Mouse (Mus musculus) neural tube, embryonic 14.5 days (tissue): ENCODE measurements around the gene Gramd1b. TPM values are rescaled to one million over a fixed set of nuclear protein-coding genes. Genes with fewer than 3 reads are reported as not detected.

Source experiments
- ATAC-seq: fragments of 200-750 bp; cut with Nextera tagmentation; 2 replicates; pipeline ENCODE4 v1.8.0; 2017; ENCODE audit warnings: low read depth, mild to moderate bottlenecking, moderate TSS enrichment, moderate library complexity
- H3K27ac ChIP-seq: fragments of 300-500 bp; sonication (generic); 2 replicates; pipeline ENCODE4 v1.5.1; 2014; ENCODE audit warnings: low read depth, mild to moderate bottlenecking, control low read depth, low read length, moderate library complexity, mixed read lengths
- H3K27me3 ChIP-seq: fragments of 300-500 bp; sonication (generic); 2 replicates; pipeline ENCODE4 v1.6.1; 2014; ENCODE audit warnings: low read length; ENCODE audit not compliant: control insufficient read depth, insufficient read depth
- H3K36me3 ChIP-seq: fragments of 300-500 bp; sonication (generic); 2 replicates; pipeline ENCODE4 v1.6.1; 2014; ENCODE audit warnings: low read length, mixed read lengths; ENCODE audit not compliant: control insufficient read depth, insufficient read depth
- H3K4me1 ChIP-seq: fragments of 300-500 bp; sonication (generic); 2 replicates; pipeline ENCODE4 v1.6.1; 2014; ENCODE audit warnings: low read length; ENCODE audit not compliant: control insufficient read depth, insufficient read depth
- H3K4me2 ChIP-seq: fragments of 300-500 bp; sonication (generic); 2 replicates; pipeline ENCODE4 v1.6.1; 2014; ENCODE audit warnings: mild to moderate bottlenecking, low read depth, low read length, control low read depth
- H3K4me3 ChIP-seq: fragments of 300-500 bp; sonication (generic); 2 replicates; pipeline ENCODE4 v1.5.1; 2014; ENCODE audit warnings: low read depth, low read length, control low read depth, mixed read lengths
- H3K9ac ChIP-seq: fragments of 300-500 bp; sonication (generic); replicated peaks from 2 replicates; pipeline ENCODE4 v1.6.1; 2014; ENCODE audit warnings: low read depth, mild to moderate bottlenecking, control low read depth, low read length, mixed read lengths
- H3K9me3 ChIP-seq: fragments of 300-500 bp; sonication (generic); 2 replicates; pipeline ENCODE4 v1.6.1; 2016; ENCODE audit warnings: low read length; ENCODE audit not compliant: control insufficient read depth
- whole genome bisulfite sequencing: fragments of 180-500 bp; shearing (Covaris S2); extraction: QIAGEN DNeasy Blood & Tissue Kit; methylation state at CpG from one replicate; pipeline ENCODE4 v1.1.7; 2014; 5-methylcytosine and 5-hydroxymethylcytosine counted together
- polyA plus RNA-seq: library from polyadenylated mRNA; unstranded; fragments of >200 nt; fragmentation: Nextera tagmentation; extraction: Ambion mirVana; gene quantifications from 2 replicates; pipeline ENCODE4 v1.2.1, GENCODE M21; 2014

The Gramd1b gene
- polyA plus RNA-seq, 1 experiment from 2014 or later, result 13.9 TPM

DNA sequence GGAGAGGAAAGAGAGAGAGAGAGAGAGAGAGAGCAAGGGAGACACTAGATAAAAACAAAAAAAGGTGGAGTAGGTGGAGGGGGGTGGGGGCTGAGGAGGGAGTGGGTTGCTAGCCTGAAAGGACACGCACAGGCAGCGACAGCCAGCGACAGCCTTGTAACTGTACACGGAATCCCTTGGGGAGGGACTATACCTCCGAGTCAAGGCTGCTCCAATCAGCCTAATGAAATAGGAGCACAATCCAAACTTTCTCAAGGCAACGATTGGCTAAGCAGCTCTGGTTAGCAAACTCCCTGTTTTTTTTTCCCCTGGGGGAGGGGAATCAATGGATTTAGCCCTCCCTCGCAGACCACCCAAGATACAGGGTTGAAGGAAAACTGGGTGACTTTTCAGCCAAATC lies 75.0 kb downstream of the Gramd1b start:
- no peaks in the 10 kb centered on the region for H3K4me1 ChIP-seq
- H3K9ac ChIP-seq, result peak overlapping the region; percentile 60; the same call in 1 of the 2 replicates
- peak overlapping the region; percentile 57 for H3K4me3 ChIP-seq
- no peaks in the 10 kb centered on the region for H3K9me3 ChIP-seq
- 2% methylated on average over 7 of the region's 7 CpGs for WGBS
- no peaks in the 10 kb centered on the region for H3K27me3 ChIP-seq
- H3K36me3 ChIP-seq, result no peaks in the 10 kb centered on the region
- peak; percentile 73 for ATAC-seq
- H3K4me2 ChIP-seq, result peak overlapping the region; percentile 100
- no peak overlapping the region for H3K27ac ChIP-seq

DNA sequence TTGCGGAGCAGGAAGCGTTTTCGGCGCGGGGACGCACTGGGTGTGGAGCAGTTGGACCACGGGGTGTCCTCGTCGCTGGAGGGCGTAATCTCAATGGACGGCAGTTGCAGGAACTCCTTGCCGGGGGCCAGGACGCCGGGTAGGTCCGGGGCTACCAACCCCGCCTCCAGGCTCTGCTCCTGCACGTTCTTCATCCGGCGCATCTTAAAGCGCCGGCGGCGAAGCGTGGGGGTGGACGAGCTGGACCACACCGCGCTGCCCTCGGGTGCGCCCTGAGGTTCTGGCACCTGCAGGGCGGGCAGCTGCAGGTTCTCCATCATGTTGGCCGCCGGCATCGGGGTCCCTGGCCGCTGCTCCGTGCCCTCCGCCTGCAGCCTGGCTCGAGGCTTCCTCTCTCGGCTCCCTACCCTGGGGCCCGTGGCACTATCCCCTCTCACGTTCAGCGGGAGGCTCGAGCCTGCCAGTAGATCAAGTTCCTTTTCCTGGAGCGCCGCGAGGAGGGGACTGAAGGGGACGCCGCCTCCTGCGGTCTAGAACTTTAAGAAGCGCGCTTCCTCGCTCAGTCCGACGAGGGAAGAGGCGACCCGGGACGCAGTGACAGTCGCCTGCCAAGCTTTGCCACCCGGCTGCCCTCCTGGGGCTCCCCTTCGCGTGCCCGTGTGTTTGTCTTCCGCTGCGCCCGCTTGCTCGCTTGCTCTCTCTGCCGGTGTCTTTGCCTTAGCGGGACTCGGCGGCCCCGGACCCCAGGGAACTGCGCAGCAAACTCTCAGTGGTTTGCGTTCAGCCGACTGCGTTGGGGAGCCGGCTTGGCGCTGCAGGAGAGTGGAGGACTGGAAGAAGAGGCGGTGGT lies 75.6 kb downstream of the Gramd1b start:
- Histone ChIP-seq H3K4me3 (peak overlapping the region; percentile 57), H3K4me2 (peak overlapping the region; percentile 100), H3K9ac (peak overlapping the region; percentile 60), H3K9me3 (no peaks in the 10 kb centered on the region), H3K27ac (no peak overlapping the region), H3K36me3 (no peaks in the 10 kb centered on the region), H3K4me1 (no peaks in the 10 kb centered on the region), H3K27me3 (no peaks in the 10 kb centered on the region)
- under 1% methylated on average over 77 of the region's 77 CpGs for WGBS
- ATAC-seq, result peak; percentile 63

DNA sequence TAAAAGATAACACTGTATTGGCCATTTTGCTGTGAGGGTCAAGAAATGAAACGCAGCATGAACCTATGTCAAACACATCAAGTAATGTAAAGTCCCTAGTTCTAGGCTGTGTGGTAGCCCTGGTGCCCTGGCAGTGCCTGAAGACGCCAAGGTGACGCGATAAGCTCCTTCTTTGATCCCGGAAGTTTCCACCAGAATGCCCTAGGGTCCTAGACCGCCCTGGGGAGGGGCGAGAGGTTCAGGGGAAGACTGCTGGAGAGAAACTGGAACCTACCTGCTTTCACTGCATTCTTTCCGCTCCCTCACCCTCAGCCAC lies 76.2 kb downstream of the Gramd1b start:
- Histone ChIP-seq H3K4me1 (no peaks in the 10 kb centered on the region), H3K4me3 (peak overlapping the region; percentile 57), H3K9me3 (no peaks in the 10 kb centered on the region), H3K36me3 (no peaks in the 10 kb centered on the region), H3K27me3 (no peaks in the 10 kb centered on the region), H3K9ac (peak overlapping the region; percentile 60), H3K27ac (no peak overlapping the region), H3K4me2 (peak overlapping the region; percentile 100)
- no peak; the same call in 1 of the 2 replicates for ATAC-seq
- under 1% methylated on average over 8 of the region's 8 CpGs for WGBS

DNA sequence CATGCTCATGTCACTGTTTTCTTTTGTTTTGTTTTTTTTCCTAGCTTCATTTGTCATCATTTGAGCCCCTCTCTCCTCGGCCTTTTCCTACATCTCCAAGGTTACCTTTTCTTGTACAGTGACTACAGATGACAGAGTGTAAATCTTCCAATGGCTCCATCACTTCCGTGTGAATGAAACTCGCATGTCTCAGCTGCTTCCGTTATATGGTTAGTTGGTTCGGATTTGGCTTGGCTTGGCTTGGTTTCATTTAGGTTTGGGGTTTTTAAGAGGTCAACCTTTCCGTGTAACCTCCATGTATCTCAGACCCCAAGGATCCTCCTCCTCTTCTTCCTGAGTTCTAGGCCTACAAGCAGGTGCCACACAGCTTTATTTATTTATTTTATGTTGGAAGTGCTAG lies 77.3 kb downstream of the Gramd1b start:
- WGBS, result 89% methylated on average over 6 of the region's 6 CpGs

DNA sequence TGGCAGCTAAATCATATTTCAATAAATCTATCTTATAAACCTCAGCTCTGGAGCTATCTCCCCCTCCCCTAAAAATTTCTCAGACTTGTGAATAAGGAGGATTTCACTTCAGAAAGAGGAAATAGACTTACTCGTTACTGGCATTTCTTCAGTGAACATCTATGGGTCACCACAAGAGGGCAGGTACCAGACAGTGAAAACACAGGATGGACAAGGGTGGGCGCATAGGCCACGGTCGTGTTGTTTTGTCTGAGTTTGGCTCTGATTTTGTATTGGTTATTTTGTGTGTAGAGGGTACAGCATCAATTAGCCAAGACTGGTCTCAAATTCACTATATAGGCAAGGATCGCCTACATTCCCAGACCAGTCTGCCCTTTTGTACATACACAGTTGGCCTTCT lies 79.0 kb downstream of the Gramd1b start:
- no peak overlapping the region for H3K9ac ChIP-seq
- H3K4me1 ChIP-seq, result no peaks in the 10 kb centered on the region
- H3K27me3 ChIP-seq, result no peaks in the 10 kb centered on the region
- H3K4me2 ChIP-seq, result no peak overlapping the region
- H3K36me3 ChIP-seq, result no peaks in the 10 kb centered on the region
- WGBS, result 76% methylated on average over 5 of the region's 5 CpGs
- no peaks in the 10 kb centered on the region for H3K9me3 ChIP-seq
- no peak for ATAC-seq
- no peak overlapping the region for H3K27ac ChIP-seq
- H3K4me3 ChIP-seq, result no peak overlapping the region

More for the DNA sequence above, 77.3 kb downstream of the Gramd1b start:
- H3K9ac ChIP-seq, result no peak overlapping the region
- H3K36me3 ChIP-seq, result no peaks in the 10 kb centered on the region
- H3K27ac ChIP-seq, result no peak overlapping the region
- H3K4me1 ChIP-seq, result no peaks in the 10 kb centered on the region
- no peaks in the 10 kb centered on the region for H3K9me3 ChIP-seq
- H3K4me3 ChIP-seq, result no peak overlapping the region
- no peak overlapping the region for H3K4me2 ChIP-seq
- no peak for ATAC-seq
- H3K27me3 ChIP-seq, result no peaks in the 10 kb centered on the region

DNA sequence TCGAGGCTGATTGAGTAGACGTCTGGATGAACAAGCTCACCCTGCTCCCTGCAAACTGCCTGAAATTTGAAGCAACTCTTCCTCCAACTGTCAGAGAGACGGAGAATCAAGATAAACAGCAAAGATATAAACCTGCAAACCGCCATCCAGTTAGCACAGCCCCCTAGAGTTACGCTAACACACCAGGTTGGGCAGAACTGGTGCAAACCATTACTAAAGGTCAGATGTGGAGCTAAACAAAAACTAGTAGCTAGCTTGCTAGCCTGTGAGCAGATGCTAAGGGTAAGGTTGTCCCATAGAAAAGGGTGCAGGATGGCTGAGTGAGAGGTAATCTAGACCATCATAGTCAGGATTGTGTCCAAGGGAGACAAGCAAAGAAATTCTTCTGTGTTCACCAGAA lies 80.4 kb downstream of the Gramd1b start:
- H3K27ac ChIP-seq, result no peak overlapping the region
- WGBS, result 83% methylated on average over 5 of the region's 5 CpGs
- no peak overlapping the region for H3K9ac ChIP-seq
- H3K4me1 ChIP-seq, result no peaks in the 10 kb centered on the region
- H3K27me3 ChIP-seq, result no peaks in the 10 kb centered on the region
- no peak overlapping the region for H3K4me3 ChIP-seq
- no peaks in the 10 kb centered on the region for H3K9me3 ChIP-seq
- no peaks in the 10 kb centered on the region for H3K36me3 ChIP-seq
- no peak overlapping the region for H3K4me2 ChIP-seq
- ATAC-seq, result no peak

DNA sequence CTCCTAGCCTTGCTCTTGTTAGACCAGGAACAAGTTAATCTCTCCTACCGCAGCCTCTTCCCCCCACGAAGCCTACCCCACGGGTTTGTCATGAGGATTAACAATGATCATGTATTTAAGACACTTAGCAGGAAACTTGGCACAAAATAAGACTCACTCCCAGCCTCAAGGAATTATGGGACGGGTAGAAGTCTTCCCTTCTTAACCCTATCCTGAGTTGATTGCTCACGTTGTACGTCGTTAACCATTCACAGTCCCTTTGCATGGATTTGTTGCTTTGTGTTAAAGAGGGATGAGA lies 80.8 kb downstream of the Gramd1b start:
- Histone ChIP-seq H3K27me3 (no peaks in the 10 kb centered on the region), H3K9me3 (no peaks in the 10 kb centered on the region), H3K4me1 (no peaks in the 10 kb centered on the region), H3K27ac (no peak overlapping the region), H3K9ac (no peak overlapping the region), H3K36me3 (no peaks in the 10 kb centered on the region), H3K4me2 (no peak overlapping the region), H3K4me3 (no peak overlapping the region)
- ATAC-seq, result no peak
- 76% methylated on average over 7 of the region's 7 CpGs for WGBS

DNA sequence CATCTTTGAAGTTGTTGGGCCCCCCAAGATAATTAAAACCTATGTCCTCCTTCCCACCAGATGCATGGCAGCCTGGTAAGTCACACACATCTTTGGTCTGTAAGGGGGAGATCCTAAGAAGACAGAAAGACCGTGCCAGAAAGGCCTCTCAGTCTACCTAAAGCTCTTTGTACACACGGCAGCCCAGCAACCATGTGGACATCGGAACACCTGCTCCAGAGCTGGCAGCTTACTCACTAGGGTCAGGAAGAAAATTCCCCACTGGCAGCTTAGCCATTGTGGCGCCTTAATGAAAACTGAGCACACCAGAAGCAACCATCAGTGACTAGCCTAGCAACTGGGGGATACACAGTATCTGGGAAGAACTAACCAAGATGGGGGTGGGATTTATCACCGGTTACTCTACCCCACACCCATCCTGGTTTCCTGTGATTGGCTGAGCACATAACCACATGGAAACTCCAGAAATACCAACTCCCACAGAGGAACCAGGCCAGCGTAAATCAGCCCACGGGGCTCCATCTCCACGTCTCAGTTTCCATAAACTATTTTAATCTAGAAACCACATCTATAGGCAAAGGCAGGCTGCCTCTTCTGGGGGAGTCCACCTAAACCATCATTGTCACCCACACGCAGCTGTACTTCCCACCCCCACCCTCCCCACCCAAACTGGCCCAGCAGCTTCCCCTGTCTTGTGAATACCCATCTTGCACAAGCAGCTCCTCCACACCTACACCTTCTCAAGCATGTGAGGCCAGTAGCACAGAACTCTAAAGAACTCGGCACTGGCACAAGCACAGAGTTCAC lies 81.4 kb downstream of the Gramd1b start:
- Histone ChIP-seq H3K9me3 (no peaks in the 10 kb centered on the region), H3K4me2 (no peak overlapping the region), H3K27me3 (no peaks in the 10 kb centered on the region), H3K27ac (no peak overlapping the region), H3K4me3 (no peak overlapping the region), H3K9ac (no peak overlapping the region), H3K4me1 (no peaks in the 10 kb centered on the region), H3K36me3 (no peaks in the 10 kb centered on the region)
- 82% methylated on average over 10 of the region's 10 CpGs for WGBS
- ATAC-seq, result no peak

DNA sequence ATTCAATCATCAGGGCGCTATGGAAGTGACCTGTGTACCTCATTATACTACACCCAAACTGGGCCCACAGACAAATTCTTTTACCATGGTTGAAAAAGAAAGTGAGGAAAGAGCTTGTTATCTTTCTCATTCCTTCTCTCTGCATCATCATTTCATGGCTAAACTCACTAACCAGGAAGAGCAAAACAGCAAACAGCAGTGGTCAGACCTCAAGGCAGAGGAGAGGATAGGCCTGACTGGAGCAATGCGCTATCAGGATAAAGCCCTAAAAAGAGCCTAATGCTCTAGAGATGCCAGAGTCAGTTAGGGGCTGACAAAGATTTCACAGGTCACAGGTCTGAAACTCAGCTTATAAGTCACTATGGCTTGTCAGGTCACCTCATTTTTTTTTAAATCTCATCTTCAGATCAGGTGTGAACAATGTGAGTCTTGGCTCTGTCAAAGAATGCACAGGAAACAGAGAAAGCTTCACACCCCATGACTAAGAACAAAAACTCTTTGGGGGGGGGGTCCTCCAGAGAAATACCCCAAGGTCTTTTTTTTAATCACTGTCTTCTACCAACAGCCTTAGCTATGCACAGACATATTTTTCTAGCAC lies 82.4 kb downstream of the Gramd1b start:
- Histone ChIP-seq H3K9me3 (no peaks in the 10 kb centered on the region), H3K4me1 (no peaks in the 10 kb centered on the region), H3K9ac (no peak overlapping the region), H3K27me3 (no peaks in the 10 kb centered on the region), H3K27ac (no peak overlapping the region), H3K36me3 (no peaks in the 10 kb centered on the region), H3K4me2 (no peak overlapping the region), H3K4me3 (no peak overlapping the region)
- 95% methylated on average over 2 of the region's 2 CpGs for WGBS
- no peak for ATAC-seq
